Mouse (Mus musculus): Measurements from ENCODE around the gene 1700029I15Rik.

Gene 1700029I15Rik

DNA sequence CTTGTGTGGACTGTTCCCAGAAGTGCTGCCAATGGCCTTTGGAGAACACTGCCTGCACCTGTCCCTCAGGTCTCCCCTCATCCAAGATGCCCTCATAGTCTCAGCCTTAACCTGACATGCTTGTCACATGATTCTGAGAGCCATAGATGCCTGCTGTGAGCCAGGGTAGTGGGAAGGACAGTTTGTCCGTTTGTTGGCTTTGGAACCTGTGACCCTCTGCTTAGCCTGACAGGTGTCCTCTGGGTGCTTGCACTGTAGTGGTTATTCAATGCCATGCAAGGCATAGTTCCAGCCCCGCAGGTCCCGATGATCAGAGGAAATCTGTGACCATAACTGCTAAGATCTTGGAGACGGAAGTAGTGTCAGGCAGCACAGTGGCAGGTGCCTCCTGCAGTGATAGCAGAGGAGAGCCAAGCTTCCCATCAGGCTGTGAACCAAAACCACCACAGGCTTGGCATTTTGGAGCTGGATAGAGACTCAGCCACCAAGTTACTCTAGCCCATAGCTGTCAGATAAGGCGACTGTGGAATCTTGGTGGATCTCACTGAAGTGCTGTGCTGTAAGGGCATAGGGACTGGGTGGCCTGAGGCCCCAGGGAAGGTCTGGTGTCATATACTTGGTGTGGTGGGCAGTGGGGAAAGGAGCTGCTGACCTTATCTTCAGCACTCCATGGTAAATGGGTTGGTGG, at the start of gene 1700029I15Rik:
Gene 1700029I15Rik (plus strand): TSS at position 638 of the 688 bp plus-strand sequence.
- no peak for DNase-seq (ENCODE audit: low read depth)

DNA sequence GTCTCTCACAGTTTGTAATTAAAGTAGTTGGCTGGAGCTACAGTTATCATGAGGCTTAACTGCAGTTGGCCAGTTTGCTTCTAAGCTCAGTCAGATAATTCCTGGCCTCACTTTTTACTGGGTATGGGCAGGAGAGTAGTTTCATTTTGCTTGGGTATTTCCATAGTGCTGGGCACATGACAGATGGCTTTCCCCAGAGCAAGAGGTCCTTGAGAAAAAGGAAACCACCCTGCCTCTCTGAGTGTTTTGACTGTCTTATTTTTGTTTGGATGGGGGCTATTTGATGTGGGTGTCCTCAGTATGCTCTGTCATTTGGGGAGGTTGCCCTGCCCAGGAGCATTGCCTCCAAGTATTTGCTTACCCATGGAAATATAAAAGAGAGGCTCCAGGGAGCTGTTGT, 39.9 kb upstream of the 1700029I15Rik start:
- DNase-seq (ENCODE audit: low read depth) = no peak

GRCm38 (mm10) chr2:92347191-92347590, 35.1 kb upstream of the 1700029I15Rik start:
- no peak for DNase-seq (ENCODE audit: low read depth)

GRCm38 (mm10) chr2:92349589-92350425, 32.5 kb upstream of the 1700029I15Rik start:
- no peak for DNase-seq (ENCODE audit: low read depth)

GRCm38 (mm10) chr2:92350686-92351085, 31.7 kb upstream of the 1700029I15Rik start:
- DNase-seq (ENCODE audit: low read depth) = no peak

- no peak for DNase-seq (ENCODE audit: low read depth)
Observed at GRCm38 (mm10) chr2:92353402-92353801, 28.9 kb upstream of the 1700029I15Rik start.

DNA sequence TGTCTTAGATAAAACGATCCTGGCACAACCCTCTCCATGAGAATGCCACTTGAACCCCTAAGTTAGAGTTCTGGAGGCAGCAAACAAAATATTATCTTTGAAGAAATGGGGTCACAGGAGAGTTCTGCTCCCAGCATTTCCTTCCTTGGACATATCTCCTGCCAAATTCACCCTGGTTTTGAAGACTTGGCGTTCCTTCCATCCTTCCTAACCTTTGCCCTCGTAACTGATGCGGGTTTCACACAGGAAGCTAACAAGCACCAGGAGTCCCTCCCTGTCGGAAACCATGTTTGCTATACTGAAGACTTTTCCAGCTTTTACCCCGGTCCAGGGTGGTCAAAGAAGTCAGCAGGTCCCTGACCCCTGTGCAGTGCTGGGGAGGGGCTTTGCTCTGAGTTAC, 28.1 kb upstream of the 1700029I15Rik start:
- no peak for DNase-seq (ENCODE audit: low read depth)

- no peak for DNase-seq (ENCODE audit: low read depth)
Observed at GRCm38 (mm10) chr2:92359301-92359700, 23.0 kb upstream of the 1700029I15Rik start.

- DNase-seq (ENCODE audit: low read depth) = no peak
Observed at GRCm38 (mm10) chr2:92360186-92360823, 22.0 kb upstream of the 1700029I15Rik start.

DNA sequence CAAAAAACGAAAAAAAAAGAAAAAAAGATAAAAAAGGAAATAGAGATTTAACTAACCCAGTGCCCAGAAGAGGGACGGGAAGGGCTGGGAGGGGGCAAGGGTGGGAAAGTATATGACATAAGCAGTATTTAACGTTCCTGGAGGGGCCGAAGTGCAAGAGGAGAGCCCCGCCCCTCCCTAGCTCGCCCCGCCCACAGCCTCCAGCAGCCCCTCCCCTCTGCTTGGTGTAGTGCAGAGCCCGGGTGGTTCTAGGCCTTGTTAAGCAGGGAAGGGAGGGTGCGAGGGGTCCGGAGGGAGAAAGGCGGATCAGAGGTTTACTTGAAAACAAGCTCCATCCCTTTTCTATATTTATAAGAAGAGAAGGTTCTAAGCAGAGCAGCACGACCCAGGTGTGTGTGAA, 21.4 kb upstream of the 1700029I15Rik start:
- DNase-seq (ENCODE audit: low read depth) = no peak

- no peak for DNase-seq (ENCODE audit: low read depth)
Observed at GRCm38 (mm10) chr2:92361795-92362194, 20.5 kb upstream of the 1700029I15Rik start.

DNA sequence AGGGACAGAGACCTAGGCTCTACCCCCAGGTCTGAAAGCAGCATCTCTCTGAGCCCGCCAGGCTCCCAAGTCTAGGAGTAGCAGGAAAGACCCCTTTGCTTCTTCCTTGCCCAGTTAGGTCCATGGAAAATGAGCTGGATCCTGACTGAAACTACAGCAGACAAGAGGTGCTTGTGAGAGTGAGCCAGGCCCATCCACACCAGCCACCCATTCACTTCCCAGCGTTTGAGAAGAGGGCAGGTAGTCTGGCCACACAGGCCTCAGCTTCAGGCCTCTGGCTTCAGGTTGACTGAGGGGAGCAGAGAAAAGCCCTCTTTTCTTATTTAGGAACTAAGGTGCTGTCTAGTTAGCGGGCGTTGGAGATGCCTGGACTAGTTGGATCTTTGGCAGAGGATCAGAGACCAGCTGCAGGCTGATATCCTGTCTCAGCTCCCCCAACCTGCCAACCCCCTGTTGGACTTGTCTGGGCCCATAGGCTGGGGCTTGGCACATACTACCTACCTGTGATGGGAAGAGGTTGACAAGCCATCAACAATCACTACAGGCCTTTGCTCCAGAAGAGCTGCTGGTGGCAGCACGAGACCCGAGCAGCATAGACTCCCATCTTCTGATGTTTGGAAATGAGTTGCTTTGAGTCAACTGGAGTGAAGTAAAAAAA, 19.6 kb upstream of the 1700029I15Rik start:
- DNase-seq (ENCODE audit: low read depth) = no peak

- DNase-seq (ENCODE audit: low read depth) = no peak
Observed at GRCm38 (mm10) chr2:92364086-92364485, 18.3 kb upstream of the 1700029I15Rik start.

- no peak for DNase-seq (ENCODE audit: low read depth)
Observed at GRCm38 (mm10) chr2:92365568-92365967, 16.8 kb upstream of the 1700029I15Rik start.

- DNase-seq (ENCODE audit: low read depth) = no peak
Observed at GRCm38 (mm10) chr2:92367383-92368029, 14.8 kb upstream of the 1700029I15Rik start.

- DNase-seq (ENCODE audit: low read depth) = no peak
Observed at GRCm38 (mm10) chr2:92370375-92370774, 12.0 kb upstream of the 1700029I15Rik start.

DNA sequence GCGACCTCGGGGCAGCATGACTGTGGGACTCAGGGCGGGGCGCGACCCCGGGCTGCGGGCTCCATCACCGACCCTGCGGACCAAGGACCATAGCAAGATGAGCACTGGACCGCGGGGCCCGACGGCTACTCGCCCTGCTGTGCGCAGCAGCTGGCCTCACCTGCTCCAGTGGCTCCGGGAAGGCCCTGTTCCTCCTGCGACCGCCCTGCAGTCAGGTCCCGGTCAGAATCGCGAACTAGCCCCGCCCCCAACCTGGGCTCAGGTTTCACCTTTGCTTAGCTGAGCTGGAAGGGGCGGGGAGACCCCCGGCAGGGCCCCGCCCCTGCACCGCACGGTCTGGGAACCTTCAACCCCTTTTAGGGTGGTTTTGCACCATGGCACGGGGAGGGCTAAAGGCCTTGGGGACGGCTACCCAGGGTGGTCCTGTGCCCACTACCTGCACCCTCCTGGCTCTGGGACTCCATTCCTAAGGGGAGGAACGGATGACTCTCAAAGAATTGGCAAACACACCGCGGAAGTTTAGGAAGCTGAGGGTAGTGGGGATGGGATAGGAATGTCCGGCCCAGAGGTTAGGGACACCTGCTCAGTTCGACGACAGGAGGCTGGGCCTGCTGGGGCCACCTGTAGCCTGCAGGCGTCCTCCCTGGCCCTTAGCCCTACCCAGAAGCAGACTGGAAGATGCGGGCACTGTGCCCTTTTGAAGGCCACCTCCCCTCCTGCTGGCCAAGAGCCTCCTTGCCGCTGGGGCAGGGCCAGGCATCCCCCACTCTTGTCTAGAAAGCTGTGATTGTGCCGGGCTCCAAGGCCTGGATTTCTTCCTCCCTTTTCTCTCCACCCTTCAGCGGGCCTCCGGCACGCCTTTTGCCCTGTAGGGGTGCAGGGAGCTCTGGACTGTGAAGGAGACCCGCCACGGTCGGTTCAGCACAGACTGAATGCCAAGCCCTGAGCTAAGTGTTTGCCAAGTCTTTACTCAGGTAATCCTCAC, 11.2 kb upstream of the 1700029I15Rik start:
- no peak for DNase-seq (ENCODE audit: low read depth)

GRCm38 (mm10) chr2:92371971-92372690, 10.2 kb upstream of the 1700029I15Rik start:
- DNase-seq (ENCODE audit: low read depth) = no peak

DNA sequence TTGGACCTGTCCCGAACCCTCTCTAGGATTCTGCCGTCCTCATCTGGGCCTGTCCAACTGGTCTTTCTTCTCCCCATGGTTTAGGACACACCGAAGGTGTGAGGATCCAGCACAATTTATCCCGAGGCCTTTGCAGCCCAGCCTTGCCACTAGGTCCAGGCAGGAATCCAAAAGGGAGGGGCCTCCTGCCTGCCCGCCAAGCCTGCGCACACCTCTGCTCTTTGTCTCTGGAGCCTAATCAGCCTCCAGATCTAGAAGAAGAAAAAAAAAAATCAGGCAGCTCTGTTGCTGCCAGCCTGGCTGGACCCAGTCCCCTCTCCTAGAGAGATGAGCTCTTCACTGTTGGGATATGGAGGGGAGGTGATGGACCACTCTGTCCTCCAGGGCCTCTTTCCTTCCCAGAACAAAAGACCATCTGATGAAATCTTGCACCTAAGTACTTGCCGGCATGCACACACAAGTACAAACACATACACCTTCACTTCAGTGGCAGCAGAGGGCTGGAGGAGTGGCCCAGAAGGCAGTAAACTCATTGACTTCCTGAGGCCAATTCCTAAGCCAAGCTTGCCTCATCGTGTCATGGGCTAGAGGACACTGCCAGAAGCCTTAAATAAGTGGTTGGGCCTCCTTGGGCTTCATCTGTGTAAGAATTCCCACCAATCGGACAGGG, 9.4 kb upstream of the 1700029I15Rik start:
- DNase-seq (ENCODE audit: low read depth) = no peak

All from NIH3T3 (cell line).